Mouse (Mus musculus): ENCODE measurements at regions not wholly inside any gene's neighbourhood (a gene's known extent, or its start where the extent isn't known, plus 50 kb on each side); places are given as distances from the start of the nearest gene placed in this dataset.

DNA sequence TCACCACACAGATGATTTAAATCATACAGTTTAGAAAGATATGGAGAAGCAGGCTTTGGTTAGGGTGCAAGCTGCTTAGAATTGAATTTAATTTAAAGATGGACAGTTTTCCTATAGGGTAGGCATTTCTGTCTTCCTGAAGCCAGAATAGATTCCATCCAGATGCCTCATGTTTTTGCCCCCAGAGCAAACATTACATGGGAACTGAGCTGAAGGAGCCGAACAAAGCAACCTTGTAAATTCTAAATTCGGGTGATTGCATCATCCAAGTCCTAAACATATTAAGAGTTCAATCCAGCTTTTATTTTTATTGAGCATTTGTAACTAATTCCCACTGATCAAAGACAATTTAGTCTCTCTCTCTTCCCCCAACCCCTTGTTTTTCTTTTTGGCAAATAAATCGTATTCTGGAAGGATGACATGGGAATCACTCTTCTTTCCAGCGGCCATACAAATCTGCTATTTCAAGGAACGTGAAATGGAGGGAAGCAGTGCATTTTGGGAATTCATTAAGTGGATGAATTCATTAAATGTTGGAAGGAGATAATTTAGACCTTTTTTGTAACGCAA, 884.1 kb downstream of the Slc4a3 start:
- no peak for TF ChIP-seq CTCF (IDR thresholded peaks at IDR 0.05; ENCODE audit: insufficient read depth, low read depth, low read length)
- no peak for TF ChIP-seq POLR2A (IDR thresholded peaks at IDR 0.05; ENCODE audit: insufficient read depth, low read depth, low read length)
- Histone ChIP-seq H3K4me1 (ENCODE audit: control insufficient read depth, insufficient read depth, low read length) (no peaks in the 10 kb centered on the region; the same call in 1 of the 2 replicates), H3K27ac (ENCODE audit: insufficient read depth, low read depth, low read length) (no peak overlapping the region), H3K4me3 (ENCODE audit: insufficient read depth, low read depth, low read length) (no peak overlapping the region)
- WGBS, result 40% methylated on average over 6 of the region's 6 CpGs

DNA sequence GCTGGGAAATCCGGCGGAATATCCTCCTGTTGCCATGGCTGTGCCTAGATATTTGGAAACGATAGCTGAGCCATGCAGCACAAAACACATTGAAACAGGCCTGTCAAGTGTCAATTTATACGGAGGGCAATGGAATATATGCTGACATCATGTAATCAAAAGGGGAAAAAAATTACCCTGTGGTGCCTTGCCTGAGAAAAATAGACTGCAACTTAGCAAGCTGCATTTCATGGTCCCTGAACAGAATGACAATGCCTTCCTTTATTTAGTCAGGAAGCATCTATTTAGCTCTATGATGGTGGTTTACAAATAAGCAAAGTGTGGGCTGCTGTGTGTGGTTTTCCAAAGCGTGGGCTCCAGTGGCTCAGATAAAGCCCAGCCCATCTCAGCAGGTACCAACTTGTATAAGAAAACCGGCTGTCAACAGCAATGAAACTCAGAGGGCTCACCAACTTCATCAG, 887.4 kb downstream of the Slc4a3 start:
- Histone ChIP-seq H3K4me1 (ENCODE audit: control insufficient read depth, insufficient read depth, low read length) (no peaks in the 10 kb centered on the region; the same call in 1 of the 2 replicates), H3K27ac (ENCODE audit: insufficient read depth, low read depth, low read length) (no peak overlapping the region), H3K4me3 (ENCODE audit: insufficient read depth, low read depth, low read length) (no peak overlapping the region)
- TF ChIP-seq CTCF (IDR thresholded peaks at IDR 0.05; ENCODE audit: insufficient read depth, low read depth, low read length) (no peak), POLR2A (IDR thresholded peaks at IDR 0.05; ENCODE audit: insufficient read depth, low read depth, low read length) (no peak)
- WGBS, result 29% methylated on average over 6 of the region's 6 CpGs

DNA sequence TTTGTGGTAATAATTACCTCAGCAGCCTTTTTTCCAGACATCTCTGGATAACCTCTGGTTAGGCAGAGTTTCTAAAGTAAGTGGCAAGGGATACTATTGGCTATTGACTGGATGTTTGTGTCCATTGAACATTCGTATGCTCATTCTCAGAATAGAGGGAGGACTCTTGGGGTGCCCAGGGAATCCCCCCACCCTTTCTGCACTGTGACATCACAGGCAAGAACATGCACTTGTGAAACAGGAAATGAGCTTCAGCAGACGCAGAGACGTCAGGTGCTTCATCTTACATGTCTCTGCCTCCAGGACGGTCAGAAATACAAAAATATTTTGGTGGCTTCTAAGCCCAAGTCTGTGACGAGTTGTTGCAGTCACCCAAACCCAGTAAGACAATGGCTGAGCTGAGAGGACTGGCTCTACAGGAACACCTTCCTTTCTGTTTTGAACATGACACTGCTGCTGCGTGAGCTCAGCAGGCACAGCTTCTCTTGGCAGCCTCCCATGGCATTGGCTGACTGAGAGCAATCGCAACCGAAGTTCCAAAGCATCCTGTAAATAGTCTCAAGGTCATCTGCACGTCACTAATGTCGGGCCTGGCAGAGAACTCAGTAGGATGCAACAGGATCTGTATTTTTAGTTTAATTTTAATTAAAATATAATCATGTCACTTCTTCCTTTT, 904.6 kb downstream of the Slc4a3 start:
- TF ChIP-seq POLR2A (IDR thresholded peaks at IDR 0.05; ENCODE audit: insufficient read depth, low read depth, low read length) (no peak), CTCF (IDR thresholded peaks at IDR 0.05; ENCODE audit: insufficient read depth, low read depth, low read length) (no peak)
- H3K27ac ChIP-seq (ENCODE audit: insufficient read depth, low read depth, low read length), result no peak overlapping the region
- no peak overlapping the region for H3K4me3 ChIP-seq (ENCODE audit: insufficient read depth, low read depth, low read length)
- H3K4me1 ChIP-seq (ENCODE audit: control insufficient read depth, insufficient read depth, low read length), result no peaks in the 10 kb centered on the region
- WGBS, result 59% methylated on average over 10 of the region's 10 CpGs

GRCm38 (mm10) chr1:76453160-76453710, 907.2 kb downstream of the Slc4a3 start:
- no peak overlapping the region for H3K27ac ChIP-seq (ENCODE audit: insufficient read depth, low read depth, low read length)
- WGBS, result 83% methylated on average over 7 of the region's 7 CpGs
- H3K4me1 ChIP-seq (ENCODE audit: control insufficient read depth, insufficient read depth, low read length), result no peaks in the 10 kb centered on the region
- TF ChIP-seq CTCF (IDR thresholded peaks at IDR 0.05; ENCODE audit: insufficient read depth, low read depth, low read length) (no peak), POLR2A (IDR thresholded peaks at IDR 0.05; ENCODE audit: insufficient read depth, low read depth, low read length) (no peak)
- no peak overlapping the region for H3K4me3 ChIP-seq (ENCODE audit: insufficient read depth, low read depth, low read length)

- TF ChIP-seq CTCF (IDR thresholded peaks at IDR 0.05; ENCODE audit: insufficient read depth, low read depth, low read length) (no peak), POLR2A (IDR thresholded peaks at IDR 0.05; ENCODE audit: insufficient read depth, low read depth, low read length) (no peak)
- H3K4me3 ChIP-seq (ENCODE audit: insufficient read depth, low read depth, low read length), result no peak overlapping the region
- whole genome bisulfite sequencing, result 82% methylated on average over 2 of the region's 2 CpGs
- no peak overlapping the region for H3K27ac ChIP-seq (ENCODE audit: insufficient read depth, low read depth, low read length)
- H3K4me1 ChIP-seq (ENCODE audit: control insufficient read depth, insufficient read depth, low read length), result no peaks in the 10 kb centered on the region
These were observed 920.5 kb downstream of the Slc4a3 start for GRCm38 (mm10) chr1:76466562-76466961.

- no peak for TF ChIP-seq CTCF (IDR thresholded peaks at IDR 0.05; ENCODE audit: insufficient read depth, low read depth, low read length)
- no peak for TF ChIP-seq POLR2A (IDR thresholded peaks at IDR 0.05; ENCODE audit: insufficient read depth, low read depth, low read length)
- Histone ChIP-seq H3K4me1 (ENCODE audit: control insufficient read depth, insufficient read depth, low read length) (no peaks in the 10 kb centered on the region), H3K4me3 (ENCODE audit: insufficient read depth, low read depth, low read length) (no peak overlapping the region), H3K27ac (ENCODE audit: insufficient read depth, low read depth, low read length) (no peak overlapping the region)
- WGBS, result 84% methylated on average over 4 of the region's 4 CpGs
These were observed 938.1 kb downstream of the Slc4a3 start for GRCm38 (mm10) chr1:76484193-76484592.

DNA sequence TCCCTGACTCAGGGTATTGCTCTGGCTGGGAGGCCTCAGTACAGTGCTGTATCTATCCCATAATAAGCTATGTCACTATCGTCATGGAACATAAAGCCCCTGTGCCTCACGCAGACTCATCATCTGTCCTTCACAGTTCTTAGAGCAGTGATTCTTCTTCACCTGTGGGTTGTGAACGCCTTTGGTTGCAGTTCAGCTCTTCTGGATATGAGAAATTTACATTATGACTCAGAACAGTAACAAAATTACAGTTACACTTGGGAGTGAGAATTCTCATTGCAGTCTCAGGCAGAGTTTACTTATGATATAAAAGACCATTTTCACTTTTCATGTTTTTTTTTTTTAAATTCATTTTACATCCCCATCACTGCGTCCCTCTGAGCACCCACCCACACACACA, 941.4 kb downstream of the Slc4a3 start:
- Histone ChIP-seq H3K4me1 (ENCODE audit: control insufficient read depth, insufficient read depth, low read length) (0 out of 2 replicates have a peak, but pooled peaks cover 2% of the 10 kb centered on the region), H3K27ac (ENCODE audit: insufficient read depth, low read depth, low read length) (no peak overlapping the region), H3K4me3 (ENCODE audit: insufficient read depth, low read depth, low read length) (no peak overlapping the region)
- no peak for TF ChIP-seq CTCF (IDR thresholded peaks at IDR 0.05; ENCODE audit: insufficient read depth, low read depth, low read length)
- no peak for TF ChIP-seq POLR2A (IDR thresholded peaks at IDR 0.05; ENCODE audit: insufficient read depth, low read depth, low read length)
- WGBS, result 91% methylated on average over 4 of the region's 4 CpGs

- Histone ChIP-seq H3K27ac (ENCODE audit: insufficient read depth, low read depth, low read length) (no peak overlapping the region), H3K4me3 (ENCODE audit: insufficient read depth, low read depth, low read length) (no peak overlapping the region), H3K4me1 (ENCODE audit: control insufficient read depth, insufficient read depth, low read length) (0 out of 2 replicates have a peak, but pooled peaks cover 2% of the 10 kb centered on the region)
- no peak for TF ChIP-seq CTCF (IDR thresholded peaks at IDR 0.05; ENCODE audit: insufficient read depth, low read depth, low read length)
- TF ChIP-seq POLR2A (IDR thresholded peaks at IDR 0.05; ENCODE audit: insufficient read depth, low read depth, low read length), result no peak
- 65% methylated on average over 12 of the region's 12 CpGs for WGBS
These were observed 943.8 kb downstream of the Slc4a3 start for GRCm38 (mm10) chr1:76489681-76490492.

All from olfactory bulb, adult 2 months (tissue).